Mouse (Mus musculus) T-helper 17 cell (primary cell): ENCODE measurements around the gene Gps1.

Experiments used
- in situ Hi-C, 2 experiments: fragments of 300-600 bp; cut with MboI, MseI; formaldehyde crosslinking; loops; 1 replicate in 1 of 2; 2 replicates in 1 of 2; pipeline ENCODE4 v1.15.1; 2025; ENCODE audit warnings: high pct_unique_total_duplicates in 2 of 2

Gps1 gene

GRCm38 (mm10) chr11:120821076-120821922, 37.2 kb downstream of the Gps1 start:
- in situ Hi-C loops: no loop called here

GRCm38 (mm10) chr11:120822321-120822720, 38.2 kb downstream of the Gps1 start:
- in situ Hi-C loops: no loop called here

- in situ Hi-C loops: no loop called here
Observed at GRCm38 (mm10) chr11:120822831-120823550, 38.9 kb downstream of the Gps1 start.

GRCm38 (mm10) chr11:120823551-120823947, 39.5 kb downstream of the Gps1 start:
- in situ Hi-C loops: no loop called here

- in situ Hi-C loops: no loop called here
Observed at GRCm38 (mm10) chr11:120823956-120824786, 40.1 kb downstream of the Gps1 start, which contains the start of gene Fasn. Gene Fasn (minus strand): TSS chr11:120824547.

GRCm38 (mm10) chr11:120824787-120825288, 40.8 kb downstream of the Gps1 start:
- in situ Hi-C loops: loop anchor here in 1 of 2 experiments (25.0 kb wide), 1 partner anchor 1663 kb away; no protein-coding TSS in a partner anchor

- in situ Hi-C loops: loop anchor here in 1 of 2 experiments (25.0 kb wide), 1 partner anchor 1663 kb away; no protein-coding TSS in a partner anchor
Observed at GRCm38 (mm10) chr11:120825289-120825863, 41.3 kb downstream of the Gps1 start.

- in situ Hi-C loops: loop anchor here in 1 of 2 experiments (25.0 kb wide), 1 partner anchor 1664 kb away; no protein-coding TSS in a partner anchor
Observed at GRCm38 (mm10) chr11:120826016-120826953, 42.2 kb downstream of the Gps1 start.

- in situ Hi-C loops: loop anchor here in 1 of 2 experiments (25.0 kb wide), 1 partner anchor 1666 kb away; no protein-coding TSS in a partner anchor
Observed at GRCm38 (mm10) chr11:120828416-120828815, 44.3 kb downstream of the Gps1 start.

GRCm38 (mm10) chr11:120829757-120830532, 45.9 kb downstream of the Gps1 start:
- in situ Hi-C loops: loop anchor here in 1 of 2 experiments (25.0 kb wide), 1 partner anchor 1668 kb away; no protein-coding TSS in a partner anchor

GRCm38 (mm10) chr11:120830686-120831085, 46.6 kb downstream of the Gps1 start:
- in situ Hi-C loops: loop anchor here in 1 of 2 experiments (25.0 kb wide), 1 partner anchor 1668 kb away; no protein-coding TSS in a partner anchor

GRCm38 (mm10) chr11:120831659-120832440, 47.8 kb downstream of the Gps1 start:
- in situ Hi-C loops: loop anchor here in 1 of 2 experiments (25.0 kb wide), 1 partner anchor 1670 kb away; no protein-coding TSS in a partner anchor

- in situ Hi-C loops: loop anchor here in 1 of 2 experiments (25.0 kb wide), 1 partner anchor 1671 kb away; no protein-coding TSS in a partner anchor
Observed at GRCm38 (mm10) chr11:120832962-120833361, 48.9 kb downstream of the Gps1 start.

GRCm38 (mm10) chr11:120833555-120834280, 49.6 kb downstream of the Gps1 start:
- in situ Hi-C loops: loop anchor here in 1 of 2 experiments (25.0 kb wide), 1 partner anchor 1671 kb away; no protein-coding TSS in a partner anchor
